Mouse (Mus musculus) kidney, adult 8-10 months (tissue): Measurements from ENCODE around the gene Rnft2.

Experiments used
- DNase-seq, 2 experiments: peaks; one replicate each; pipeline ENCODE4 v3.0.0; 2022

Rnft2 gene

GRCm38 (mm10) chr5:118244606-118245443, at the start of gene Rnft2, which contains the start of gene 2410131K14Rik:
TSS of gene Rnft2 (minus strand) at chr5:118245116.
TSS of gene 2410131K14Rik (plus strand) at chr5:118245227.
- DNase-seq, result peak; percentile 100

GRCm38 (mm10) chr5:118294086-118294864, 49.4 kb upstream of the Rnft2 start:
- DNase-seq, result peak; percentile 83 to 89

- no peak for DNase-seq
These were observed 47.6 kb upstream of the Rnft2 start for GRCm38 (mm10) chr5:118292476-118292875.

- no peak for DNase-seq
These were observed 46.5 kb upstream of the Rnft2 start for GRCm38 (mm10) chr5:118291453-118291852.

GRCm38 (mm10) chr5:118277741-118278495, 33.0 kb upstream of the Rnft2 start:
- DNase-seq, result no peak

GRCm38 (mm10) chr5:118276711-118277110, 31.8 kb upstream of the Rnft2 start:
- DNase-seq, result no peak

GRCm38 (mm10) chr5:118276281-118276680, 31.4 kb upstream of the Rnft2 start:
- no peak for DNase-seq

GRCm38 (mm10) chr5:118274546-118274945, 29.6 kb upstream of the Rnft2 start:
- DNase-seq, result no peak

- no peak for DNase-seq
These were observed 28.5 kb upstream of the Rnft2 start for GRCm38 (mm10) chr5:118273446-118273845.

GRCm38 (mm10) chr5:118271449-118272110, 26.7 kb upstream of the Rnft2 start:
- DNase-seq, result no peak

- DNase-seq, result peak; percentile 72 to 89
These were observed 24.1 kb upstream of the Rnft2 start for GRCm38 (mm10) chr5:118268987-118269386.

- DNase-seq, result no peak
These were observed 21.4 kb upstream of the Rnft2 start for GRCm38 (mm10) chr5:118266309-118266708.

GRCm38 (mm10) chr5:118265366-118265765, 20.4 kb upstream of the Rnft2 start:
- no peak for DNase-seq

- DNase-seq, result no peak
These were observed 19.4 kb upstream of the Rnft2 start for GRCm38 (mm10) chr5:118264279-118264678.

- DNase-seq, result no peak
These were observed 17.5 kb upstream of the Rnft2 start for GRCm38 (mm10) chr5:118262418-118262817.

- peak; percentile 65 to 76 for DNase-seq
These were observed 16.3 kb upstream of the Rnft2 start for GRCm38 (mm10) chr5:118261181-118261580.

- no peak for DNase-seq
These were observed 15.7 kb upstream of the Rnft2 start for GRCm38 (mm10) chr5:118260642-118261041.

- DNase-seq, result no peak
These were observed 15.1 kb upstream of the Rnft2 start for GRCm38 (mm10) chr5:118260055-118260454.

- no peak for DNase-seq
These were observed 14.7 kb upstream of the Rnft2 start for GRCm38 (mm10) chr5:118259636-118260035.

GRCm38 (mm10) chr5:118259152-118259551, 14.2 kb upstream of the Rnft2 start:
- DNase-seq, result no peak

- DNase-seq, result no peak
These were observed 12.1 kb upstream of the Rnft2 start for GRCm38 (mm10) chr5:118256981-118257380.

GRCm38 (mm10) chr5:118253551-118253950, 8.6 kb upstream of the Rnft2 start:
- DNase-seq, result no peak

- DNase-seq, result no peak
These were observed 6.1 kb upstream of the Rnft2 start for GRCm38 (mm10) chr5:118250987-118251386.
